Mouse (Mus musculus): Measurements from ENCODE around the gene Eapp. TPM values are rescaled to one million over a fixed set of nuclear protein-coding genes. Genes with fewer than 3 reads are reported as not detected.
A peak's percentile ranks its signal among the peaks of the same experiment; 100 is the strongest.

The Eapp gene
- total RNA-seq, 1 experiment from 2014 or later: 55.4 TPM

- ATAC-seq (replicated peaks; ENCODE audit: low read depth, poor library complexity, severe bottlenecking): 0 out of 2 replicates have a peak, but pooled peaks have one; percentile 18
Observed at GRCm38 (mm10) chr12:54643320-54643892, 52.3 kb downstream of the Eapp start.

DNA sequence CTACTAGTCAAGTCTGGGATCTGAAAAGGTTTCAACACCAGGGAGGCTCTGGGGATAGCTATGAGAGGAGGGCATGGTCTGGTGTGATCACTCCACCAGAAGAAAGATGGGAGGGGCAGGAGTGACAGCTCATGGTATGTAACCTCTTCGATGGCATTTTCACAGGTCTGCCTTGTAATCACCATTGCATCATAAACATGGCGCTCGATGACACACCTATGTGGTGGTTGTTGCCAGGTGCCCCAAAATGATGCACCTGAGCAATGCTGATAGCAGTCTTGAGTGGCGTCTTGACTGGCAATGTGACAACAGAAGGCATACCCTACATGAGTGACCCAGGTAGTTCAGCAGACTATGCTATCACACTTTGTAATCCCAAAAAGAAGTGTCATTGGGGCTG is 54.3 kb downstream of the Eapp start:
- ATAC-seq (replicated peaks; ENCODE audit: low read depth, poor library complexity, severe bottlenecking): no peak

GRCm38 (mm10) chr12:54640259-54640658 is 55.4 kb downstream of the Eapp start:
- ATAC-seq (replicated peaks; ENCODE audit: low read depth, poor library complexity, severe bottlenecking): no peak

GRCm38 (mm10) chr12:54637033-54637432 is 58.7 kb downstream of the Eapp start:
- ATAC-seq (replicated peaks; ENCODE audit: low read depth, poor library complexity, severe bottlenecking): peak; percentile 58

DNA sequence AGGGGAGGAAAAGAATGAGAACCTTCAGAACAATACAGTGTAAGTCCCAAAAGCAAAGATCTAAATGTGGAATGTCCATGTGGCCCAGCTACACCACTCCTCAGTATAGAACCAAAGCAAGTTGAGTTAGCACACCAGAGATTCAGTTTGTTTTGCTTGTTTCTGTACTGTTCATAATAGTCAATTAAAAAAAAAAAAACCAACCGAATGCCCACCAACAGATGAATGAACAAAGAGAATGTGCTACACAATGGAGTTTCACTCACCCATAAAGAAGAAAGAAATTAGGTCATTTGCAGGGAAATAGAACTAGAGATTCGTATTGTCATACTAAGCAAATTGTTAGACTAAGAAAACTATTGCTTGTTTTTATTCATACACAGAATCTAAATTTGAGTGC is 63.6 kb downstream of the Eapp start:
- ATAC-seq (replicated peaks; ENCODE audit: low read depth, poor library complexity, severe bottlenecking): no peak

DNA sequence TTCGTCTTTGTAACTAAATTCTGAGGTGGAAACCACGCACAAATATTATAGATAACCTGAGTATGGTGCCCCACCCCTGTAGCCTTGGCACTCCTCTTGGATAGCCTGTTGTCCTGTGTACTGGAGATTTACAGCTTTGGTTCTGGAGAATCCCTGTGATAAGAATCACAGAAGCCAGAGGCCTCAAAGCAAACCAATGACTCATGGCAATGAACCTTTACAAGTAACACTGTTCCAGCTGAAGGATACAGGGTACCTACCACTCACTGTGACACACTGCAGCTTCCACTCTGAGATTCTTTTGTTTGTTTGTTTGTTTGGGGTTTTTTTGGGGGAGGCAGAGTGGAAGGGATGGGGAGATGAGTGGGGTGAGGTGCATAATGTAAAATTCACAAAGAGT is 73.8 kb downstream of the Eapp start:
- no peak for ATAC-seq (replicated peaks; ENCODE audit: low read depth, poor library complexity, severe bottlenecking)

Other genes starting within 250 kb of the Eapp start
- gene Sptssa, start 39.3 kb downstream of the Eapp start, total RNA-seq (2017): 150 and 163 TPM in 2 replicates
- 74.9 and 106 TPM in 2 replicates for gene Snx6, start 99.8 kb upstream of the Eapp start, total RNA-seq (2017)
- gene Cfl2, start 167.0 kb upstream of the Eapp start, total RNA-seq (2017): 18.6 and 39.9 TPM in 2 replicates